Mouse (Mus musculus) megakaryocyte, embryonic 14.5 days (primary cell): ENCODE measurements around the gene Amdhd1. TPM values are rescaled to one million over a fixed set of nuclear protein-coding genes. Genes with fewer than 3 reads are reported as not detected.

ENCODE experiments used
- H3K27me3 ChIP-seq: replicated peaks from 2 replicates; pipeline ENCODE3; 2012; ENCODE audit warnings: inconsistent platforms
- H3K36me3 ChIP-seq: replicated peaks from 2 replicates; pipeline ENCODE3; 2012; ENCODE audit warnings: low read length, inconsistent platforms, mixed read lengths
- H3K4me1 ChIP-seq: 2 replicates; pipeline ENCODE4 v1.6.1; 2012; ENCODE audit warnings: inconsistent platforms
- H3K4me3 ChIP-seq: replicated peaks from 2 replicates; pipeline ENCODE3; 2012; ENCODE audit warnings: moderate library complexity, mild to moderate bottlenecking, inconsistent platforms
- H3K9me3 ChIP-seq: 2 replicates; pipeline ENCODE4 v1.6.1; 2012; ENCODE audit warnings: inconsistent platforms
- FLI1 ChIP-seq: IDR thresholded peaks from 2 replicates; pipeline ENCODE4 v1.6.1; 2012; ENCODE audit warnings: low read length, inconsistent platforms, mixed read lengths
- GATA1 ChIP-seq: IDR thresholded peaks from 3 replicates; pipeline ENCODE4 v1.6.1; 2012; ENCODE audit warnings: mixed read lengths, low read length, inconsistent platforms, borderline replicate concordance
- polyA plus RNA-seq: library from polyadenylated mRNA; stranded (reverse); fragments of >175 nt; gene quantifications from 2 replicates; pipeline ENCODE4 v1.2.3, GENCODE M21; 2012; ENCODE audit warnings: low replicate concordance; ENCODE audit not compliant: insufficient read depth

The Amdhd1 gene
- polyA plus RNA-seq, 1 experiment, result not detected

DNA sequence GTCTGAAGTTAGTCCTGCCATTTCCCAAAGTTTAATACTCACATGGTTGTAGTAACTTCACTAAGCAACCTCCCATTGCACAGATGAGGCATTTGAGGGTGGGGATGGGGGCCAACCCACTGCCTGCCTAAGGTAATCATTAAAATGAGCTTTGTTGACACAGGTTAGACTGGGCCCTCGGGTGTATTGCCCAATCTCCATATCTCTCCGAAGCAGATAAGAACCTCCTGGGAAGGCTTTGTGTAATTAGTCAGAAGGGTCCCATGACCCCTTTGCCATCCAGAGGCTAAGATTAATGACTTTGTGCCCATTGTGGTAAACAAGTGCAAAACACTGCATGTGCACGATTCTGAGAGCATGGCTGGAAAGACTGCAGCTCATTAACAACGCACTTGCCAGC is 22.1 kb downstream of the Amdhd1 start:
- Histone ChIP-seq H3K9me3 (no peaks in the 10 kb centered on the region), H3K4me3 (no peak overlapping the region), H3K36me3 (no peaks in the 10 kb centered on the region), H3K4me1 (peaks cover 23% of the 10 kb centered on the region), H3K27me3 (no peaks in the 10 kb centered on the region)
- no peak for TF ChIP-seq GATA1
- no peak for TF ChIP-seq FLI1

DNA sequence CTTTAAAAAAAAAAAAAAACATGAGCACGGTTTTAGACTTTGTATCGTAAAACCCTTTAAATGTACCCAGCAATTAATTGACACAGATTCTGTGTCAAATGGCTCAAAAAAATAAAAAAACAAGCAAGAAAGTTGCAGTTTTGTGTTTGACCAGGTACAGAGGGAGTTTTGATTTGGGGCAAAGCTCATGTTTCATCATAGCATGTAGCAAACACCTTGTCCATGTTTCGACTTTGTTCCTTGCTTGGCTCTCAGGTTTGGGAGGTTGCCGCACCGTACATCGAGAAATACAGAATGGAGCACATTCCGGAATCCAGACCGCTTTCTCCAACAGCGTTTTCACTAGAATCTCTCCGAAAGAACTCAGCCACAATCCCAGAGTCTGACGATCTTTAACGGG is 23.9 kb downstream of the Amdhd1 start:
- Histone ChIP-seq H3K27me3 (no peaks in the 10 kb centered on the region), H3K36me3 (no peaks in the 10 kb centered on the region), H3K4me1 (peaks cover 21% of the 10 kb centered on the region), H3K4me3 (no peak overlapping the region), H3K9me3 (no peaks in the 10 kb centered on the region)
- TF ChIP-seq FLI1, result no peak
- no peak for TF ChIP-seq GATA1

DNA sequence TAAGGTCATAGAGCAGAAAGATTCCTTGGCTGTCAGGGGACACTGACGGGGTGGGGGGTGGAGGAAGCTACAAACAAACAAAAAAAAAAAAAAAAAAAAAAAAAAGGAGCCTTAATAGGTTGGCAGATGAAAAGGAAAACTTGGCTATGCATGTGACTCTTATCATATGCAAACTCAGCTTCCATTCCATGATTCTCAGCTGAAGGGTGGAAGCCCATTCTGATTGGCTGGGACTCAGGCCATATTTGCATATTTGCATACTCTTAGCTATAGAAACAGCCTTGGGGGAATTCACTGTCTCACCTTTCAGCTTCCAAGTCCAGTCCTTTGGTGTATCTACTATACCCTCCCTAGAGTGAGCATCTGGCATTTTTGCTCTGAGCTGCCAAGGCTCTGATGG is 24.4 kb downstream of the Amdhd1 start:
- no peak for TF ChIP-seq GATA1
- TF ChIP-seq FLI1, result no peak
- no peak overlapping the region for H3K4me3 ChIP-seq
- H3K36me3 ChIP-seq, result no peaks in the 10 kb centered on the region
- no peaks in the 10 kb centered on the region for H3K27me3 ChIP-seq
- no peaks in the 10 kb centered on the region for H3K9me3 ChIP-seq
- H3K4me1 ChIP-seq, result peaks cover 16% of the 10 kb centered on the region

DNA sequence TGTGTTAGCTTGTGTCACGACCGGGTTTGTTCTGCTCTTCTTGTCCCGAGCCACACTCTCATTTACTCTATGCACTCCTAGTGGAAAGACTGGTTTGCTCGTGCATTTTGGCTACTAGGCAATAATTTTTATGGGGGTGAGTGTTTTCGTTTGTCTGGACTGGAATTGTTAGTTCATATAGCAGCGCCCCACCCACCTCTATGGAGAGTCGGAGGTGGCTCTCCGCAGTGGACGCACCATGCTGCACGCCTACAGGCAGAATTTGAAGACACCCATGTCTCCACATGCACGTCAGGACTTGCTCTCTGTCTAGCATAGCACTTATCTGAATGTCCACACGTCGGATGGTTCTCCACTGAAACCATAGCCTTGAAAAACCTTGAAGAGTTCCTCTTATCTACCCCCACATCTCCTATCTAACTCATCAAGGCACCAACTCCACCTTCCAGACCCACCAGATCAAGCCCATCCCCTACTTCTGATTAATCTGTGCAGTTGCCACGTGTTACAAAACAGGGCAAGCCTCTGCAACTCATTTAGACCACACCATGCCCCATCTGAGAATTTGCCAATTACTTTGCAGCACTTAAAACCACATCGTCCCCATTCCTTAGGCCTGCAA is 30.2 kb downstream of the Amdhd1 start:
- Histone ChIP-seq H3K9me3 (no peaks in the 10 kb centered on the region), H3K4me3 (no peak overlapping the region), H3K36me3 (no peaks in the 10 kb centered on the region), H3K27me3 (peaks cover 3% of the 10 kb centered on the region), H3K4me1 (peaks cover 9% of the 10 kb centered on the region)
- TF ChIP-seq FLI1, result no peak
- no peak for TF ChIP-seq GATA1

DNA sequence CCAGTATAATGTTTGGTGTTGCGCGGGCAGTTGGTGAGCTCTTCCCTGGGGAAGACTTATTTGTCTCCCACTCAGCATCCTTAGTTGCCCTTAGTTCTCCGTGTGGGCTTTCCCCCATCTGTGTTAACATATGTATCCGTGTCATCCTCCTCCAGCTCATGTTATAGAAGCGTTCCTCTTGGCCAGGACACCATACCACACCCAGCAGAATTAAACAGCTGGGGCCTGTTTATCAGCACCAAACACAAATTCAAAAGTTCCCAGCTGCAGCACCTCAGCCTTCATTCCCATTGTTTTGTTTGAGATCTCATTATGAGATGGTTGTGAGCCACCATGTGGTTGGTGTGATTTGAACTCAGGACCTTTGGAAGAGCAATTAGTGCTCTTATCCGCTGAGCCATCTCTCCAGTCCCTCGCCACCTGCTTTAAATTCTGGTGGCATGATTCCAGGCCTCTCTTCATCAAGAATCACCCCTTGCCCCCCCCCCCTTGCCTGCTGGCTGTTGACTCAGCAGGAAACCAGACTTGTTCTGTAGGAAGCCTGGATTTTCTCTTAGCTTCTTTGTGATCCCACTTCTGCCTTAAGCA is 31.4 kb downstream of the Amdhd1 start:
- no peak overlapping the region for H3K4me3 ChIP-seq
- peaks cover 3% of the 10 kb centered on the region for H3K27me3 ChIP-seq
- peaks cover 9% of the 10 kb centered on the region for H3K4me1 ChIP-seq
- TF ChIP-seq GATA1 (no peak), FLI1 (no peak)
- no peaks in the 10 kb centered on the region for H3K36me3 ChIP-seq
- no peaks in the 10 kb centered on the region for H3K9me3 ChIP-seq

DNA sequence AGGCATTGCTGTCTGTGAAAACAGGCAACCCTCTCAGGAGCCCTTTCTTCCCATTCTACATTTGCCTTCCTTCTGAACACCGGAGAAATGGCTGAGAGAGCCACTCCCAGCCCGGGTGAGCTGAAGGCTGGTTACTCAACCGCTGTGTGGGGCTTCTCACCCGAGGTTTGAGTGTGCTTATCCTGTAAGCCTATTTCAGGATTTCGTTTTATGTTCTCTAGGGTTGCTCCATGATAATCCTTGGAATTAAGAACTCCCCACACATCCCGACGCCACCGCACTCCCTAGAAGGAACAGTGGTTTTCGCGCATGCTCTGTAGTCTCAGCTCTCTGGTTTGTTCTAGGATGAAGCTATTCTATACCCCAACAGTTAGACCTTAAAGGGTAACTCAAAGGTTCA is 38.5 kb downstream of the Amdhd1 start:
- Histone ChIP-seq H3K9me3 (no peaks in the 10 kb centered on the region), H3K27me3 (peaks cover 1% of the 10 kb centered on the region), H3K4me3 (no peak overlapping the region), H3K4me1 (peaks cover 4% of the 10 kb centered on the region; the same call in 1 of the 2 replicates), H3K36me3 (no peaks in the 10 kb centered on the region)
- TF ChIP-seq GATA1 (no peak), FLI1 (no peak)

DNA sequence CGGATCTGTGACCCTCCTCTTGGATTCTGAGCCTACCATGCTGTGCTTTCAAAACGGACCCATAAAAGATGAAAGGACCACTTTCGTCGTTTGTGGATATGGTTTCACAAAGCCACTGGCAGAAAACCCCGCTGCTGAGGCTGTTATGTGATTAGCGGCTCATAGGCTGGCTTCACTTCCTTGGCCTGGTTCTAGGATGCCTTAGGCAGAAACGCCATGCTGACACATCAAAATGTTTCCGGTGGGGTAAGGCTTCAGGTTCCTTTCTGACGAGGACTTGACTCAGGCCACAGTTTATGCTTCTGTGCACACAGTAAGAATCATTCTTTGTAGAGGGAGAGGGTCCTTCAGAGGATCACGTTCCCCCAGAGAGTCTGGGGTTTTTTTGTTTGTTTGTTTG is 39.0 kb downstream of the Amdhd1 start:
- Histone ChIP-seq H3K36me3 (no peaks in the 10 kb centered on the region), H3K4me1 (peaks cover 4% of the 10 kb centered on the region; the same call in 1 of the 2 replicates), H3K9me3 (no peaks in the 10 kb centered on the region), H3K27me3 (peaks cover 1% of the 10 kb centered on the region), H3K4me3 (no peak overlapping the region)
- TF ChIP-seq GATA1, result no peak
- TF ChIP-seq FLI1, result no peak

DNA sequence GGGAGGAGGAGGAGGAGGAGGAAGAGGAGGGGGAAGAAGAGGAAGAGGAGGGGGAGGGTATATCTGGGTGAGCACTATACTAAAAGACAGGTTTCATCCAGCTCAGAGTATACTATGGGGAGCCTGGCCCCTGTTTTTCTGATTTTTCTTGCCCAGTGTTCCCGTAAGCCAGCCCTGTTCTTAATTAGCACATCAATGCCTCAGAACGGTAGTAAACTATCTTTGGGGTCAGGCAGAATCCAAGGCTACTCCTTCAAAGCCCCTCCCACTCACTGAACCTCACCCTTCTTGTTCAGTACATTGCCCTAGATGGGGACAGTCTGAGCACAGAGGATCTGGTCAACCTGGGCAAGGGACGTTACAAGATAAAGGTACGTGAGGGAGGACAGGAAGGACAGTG is 49.4 kb downstream of the Amdhd1 start:
- Histone ChIP-seq H3K36me3 (peaks cover 7% of the 10 kb centered on the region), H3K4me3 (no peak overlapping the region), H3K4me1 (peaks cover 8% of the 10 kb centered on the region; the same call in 1 of the 2 replicates), H3K9me3 (no peaks in the 10 kb centered on the region), H3K27me3 (peaks cover 22% of the 10 kb centered on the region)
- TF ChIP-seq GATA1, result no peak
- no peak for TF ChIP-seq FLI1

DNA sequence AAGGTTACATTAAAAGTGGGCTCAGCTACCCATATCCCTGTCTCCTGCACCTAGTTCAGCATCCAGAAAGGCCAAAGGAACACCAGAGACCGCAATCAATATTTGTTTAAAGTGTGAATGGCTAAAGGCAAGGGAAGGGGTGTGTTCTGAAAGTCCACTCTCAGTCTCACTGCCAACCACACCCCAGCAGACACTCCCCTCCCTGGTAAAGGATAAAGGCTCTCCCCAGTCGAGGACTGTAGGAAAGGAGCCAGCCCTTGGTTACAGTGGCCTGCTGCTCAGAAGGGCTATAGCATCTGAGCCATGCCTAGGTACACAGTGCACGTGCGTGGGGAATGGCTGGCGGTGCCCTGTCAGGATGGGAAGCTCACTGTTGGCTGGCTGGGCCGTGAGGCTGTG is 51.0 kb downstream of the Amdhd1 start:
- H3K4me3 ChIP-seq, result no peak overlapping the region

DNA sequence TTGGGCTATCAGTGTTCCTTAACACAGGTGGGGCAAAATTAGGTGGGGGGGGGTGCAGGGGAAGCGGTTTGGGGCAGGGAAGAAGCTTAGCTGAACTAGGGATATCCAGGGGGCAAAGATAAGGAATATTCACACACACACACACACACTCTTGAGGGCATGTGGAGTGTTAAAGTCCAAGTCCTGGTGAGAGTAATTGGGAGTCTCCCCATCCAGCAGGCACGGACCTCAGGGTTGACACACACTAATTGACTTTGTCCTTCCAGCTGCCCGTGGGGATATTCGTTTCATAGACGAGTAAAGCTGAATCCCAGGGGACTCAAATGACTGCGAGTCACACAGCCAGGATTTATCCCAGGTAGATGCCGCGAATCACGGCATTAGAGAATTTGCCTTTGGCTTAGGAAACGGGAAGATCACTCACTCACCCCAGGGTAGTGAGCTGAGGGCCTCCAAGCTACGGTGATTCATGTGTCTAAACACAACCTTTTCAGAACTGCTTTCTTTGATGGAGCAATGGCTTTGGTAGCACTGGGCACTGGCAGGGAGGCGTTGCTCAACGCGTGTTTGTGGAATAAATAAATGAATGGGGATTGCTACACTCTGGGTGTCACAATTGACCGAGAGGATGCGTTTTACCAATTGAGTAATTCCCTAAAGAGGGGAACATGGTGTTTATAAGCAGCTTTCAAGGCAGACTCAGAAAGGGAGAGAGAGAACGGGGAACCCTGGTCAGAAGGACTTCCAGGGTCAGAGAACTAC is 51.6 kb downstream of the Amdhd1 start, which contains the start of gene Hal:
Gene Hal (plus strand): TSS at position 703 of the 762 bp plus-strand sequence.
- no peaks in the 10 kb centered on the region for H3K9me3 ChIP-seq
- H3K27me3 ChIP-seq, result peaks cover 18% of the 10 kb centered on the region
- TF ChIP-seq FLI1 (no peak), GATA1 (no peak)
- H3K4me3 ChIP-seq, result no peak within 1 kb of the TSS
- H3K4me1 ChIP-seq, result peaks cover 11% of the 10 kb centered on the region; the same call in 1 of the 2 replicates
- peaks cover 26% of the 10 kb centered on the region for H3K36me3 ChIP-seq

More for the DNA sequence above, 51.0 kb downstream of the Amdhd1 start:
- no peak for TF ChIP-seq GATA1
- H3K9me3 ChIP-seq, result no peaks in the 10 kb centered on the region
- peaks cover 12% of the 10 kb centered on the region; the same call in 1 of the 2 replicates for H3K4me1 ChIP-seq
- peaks cover 18% of the 10 kb centered on the region for H3K27me3 ChIP-seq
- H3K36me3 ChIP-seq, result peaks cover 20% of the 10 kb centered on the region
